Mouse (Mus musculus): ENCODE results near the gene Rnf227.

The Rnf227 gene

DNA sequence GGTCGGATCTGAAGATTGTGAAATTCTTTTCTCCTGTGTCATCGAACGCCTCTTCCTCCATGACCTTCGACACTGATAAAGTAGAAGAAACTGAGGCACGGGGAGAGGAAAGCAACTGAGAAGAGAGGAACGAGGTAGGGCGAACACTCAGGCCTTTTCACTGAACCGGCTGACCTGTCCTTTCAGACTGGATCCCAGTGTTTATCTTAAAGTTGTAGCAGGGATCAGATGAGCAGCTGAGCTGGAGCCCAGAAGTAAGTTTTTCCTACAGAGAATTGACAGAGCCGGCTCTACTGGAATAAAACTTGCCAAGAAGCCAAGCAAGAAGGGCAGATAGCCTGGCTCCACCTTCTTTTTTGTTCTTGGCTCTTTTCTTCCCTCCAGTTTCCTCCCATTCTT, 30.6 kb downstream of the Rnf227 start:
- DNase-seq (ENCODE audit: low spot score), result no peak

DNA sequence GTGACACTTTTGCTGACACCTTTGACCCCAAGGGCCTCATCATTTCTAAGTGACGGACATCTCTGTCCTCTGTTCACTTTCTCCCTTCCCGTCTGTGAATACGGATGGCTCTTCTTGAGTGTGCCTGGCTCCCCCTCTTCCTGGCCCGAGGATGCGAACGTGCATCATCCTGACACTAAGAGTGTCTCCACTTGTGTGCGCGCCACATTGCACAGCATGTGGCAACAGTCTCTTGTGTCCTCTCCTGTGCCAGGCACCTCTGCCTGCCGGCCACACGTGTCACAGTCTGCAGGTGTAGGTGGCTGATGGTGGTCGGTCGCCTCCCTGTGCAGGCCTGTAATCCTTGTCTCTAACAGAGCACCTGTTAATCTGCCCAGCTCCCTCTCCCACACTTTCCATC, 31.3 kb downstream of the Rnf227 start:
- DNase-seq (ENCODE audit: low spot score), result no peak

DNA sequence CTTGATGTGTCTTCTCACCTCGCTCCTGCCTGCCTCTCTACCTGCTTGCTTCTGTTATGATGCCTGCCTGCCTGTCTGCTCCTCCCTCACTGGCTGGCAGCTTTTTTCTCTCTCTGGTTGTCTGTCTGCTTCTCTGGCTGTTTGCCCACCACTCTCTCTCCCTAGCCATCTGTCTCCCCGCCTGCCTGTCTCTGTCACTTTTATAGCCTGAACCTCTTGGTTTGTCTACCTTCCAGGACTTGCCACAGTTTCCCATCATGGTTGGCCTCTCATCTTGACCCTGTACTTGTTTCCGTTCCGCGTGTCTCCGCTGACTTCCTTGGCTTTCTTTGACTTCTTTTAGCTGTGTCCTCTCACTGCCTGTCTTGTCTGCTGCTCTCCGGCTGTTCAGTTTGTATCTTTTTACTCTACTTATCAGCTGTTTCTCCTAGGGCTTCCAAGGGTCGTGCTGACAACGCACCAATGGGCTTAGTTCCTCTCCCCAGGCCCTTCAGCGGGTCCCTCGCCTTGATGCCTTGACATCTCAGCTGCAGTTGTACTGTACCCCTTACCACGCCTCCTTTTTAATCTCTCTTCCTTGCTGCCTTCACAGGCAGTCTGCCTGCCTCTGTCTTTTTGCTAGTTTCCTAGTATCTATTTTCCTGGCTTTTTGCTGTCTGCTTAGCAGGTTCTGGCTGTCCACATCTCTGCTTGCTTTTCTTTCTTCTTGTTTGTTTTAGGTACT, 32.0 kb downstream of the Rnf227 start:
- no peak for DNase-seq (ENCODE audit: low spot score)

DNA sequence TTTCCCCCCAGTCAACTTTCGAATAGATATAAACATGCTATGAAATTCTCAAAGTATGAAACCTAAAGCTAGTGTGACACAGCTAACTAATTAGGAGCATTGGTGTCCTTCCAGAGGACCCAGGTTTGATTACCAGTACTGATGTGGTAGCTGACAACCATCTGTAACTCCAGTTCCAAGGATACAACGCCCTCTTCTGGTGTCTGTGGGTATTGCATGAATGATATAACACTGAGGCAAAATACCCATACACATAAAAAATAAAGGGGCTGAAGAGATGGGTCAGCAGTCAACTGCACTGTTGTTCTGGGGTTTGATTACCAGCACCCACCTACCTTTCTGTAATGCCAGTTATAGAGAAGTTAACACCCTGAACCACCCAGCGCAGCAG, 32.5 kb downstream of the Rnf227 start:
- DNase-seq (ENCODE audit: low spot score), result no peak

DNA sequence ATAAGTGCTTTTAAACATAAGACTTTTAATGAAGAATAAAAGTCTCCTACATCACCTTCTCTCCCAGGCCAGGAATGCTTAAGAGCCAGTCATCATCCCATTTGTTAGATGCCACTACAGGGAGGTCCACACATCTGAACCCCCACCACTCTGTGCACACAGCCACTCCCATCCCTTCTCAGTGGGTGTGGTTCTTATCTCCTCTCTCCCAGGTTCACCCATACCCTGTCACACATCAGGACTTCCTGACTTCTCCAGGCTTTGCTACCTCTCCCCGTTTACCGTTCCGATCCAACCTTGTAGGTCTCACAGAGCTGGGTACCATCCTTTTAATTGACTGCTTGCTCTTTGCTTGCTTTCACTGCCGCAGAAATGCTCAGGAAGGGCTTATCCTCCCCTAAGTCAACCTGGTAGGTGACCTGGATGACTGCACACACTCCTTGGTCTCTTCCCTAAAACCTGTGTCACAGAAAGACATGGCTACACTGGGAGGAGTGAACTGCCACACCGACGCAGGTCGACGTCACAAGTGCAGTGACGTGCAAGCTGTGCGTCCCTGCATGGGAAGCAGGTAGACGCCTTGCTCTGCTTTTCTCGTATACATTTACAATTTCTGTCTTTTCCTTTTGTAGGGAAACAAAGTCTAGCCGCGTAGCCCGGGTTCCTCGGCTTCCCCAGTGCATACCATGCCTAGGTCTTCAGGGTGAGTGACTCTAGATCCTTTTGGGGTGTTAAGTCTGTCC, 33.1 kb downstream of the Rnf227 start:
- DNase-seq (ENCODE audit: low spot score), result no peak

DNA sequence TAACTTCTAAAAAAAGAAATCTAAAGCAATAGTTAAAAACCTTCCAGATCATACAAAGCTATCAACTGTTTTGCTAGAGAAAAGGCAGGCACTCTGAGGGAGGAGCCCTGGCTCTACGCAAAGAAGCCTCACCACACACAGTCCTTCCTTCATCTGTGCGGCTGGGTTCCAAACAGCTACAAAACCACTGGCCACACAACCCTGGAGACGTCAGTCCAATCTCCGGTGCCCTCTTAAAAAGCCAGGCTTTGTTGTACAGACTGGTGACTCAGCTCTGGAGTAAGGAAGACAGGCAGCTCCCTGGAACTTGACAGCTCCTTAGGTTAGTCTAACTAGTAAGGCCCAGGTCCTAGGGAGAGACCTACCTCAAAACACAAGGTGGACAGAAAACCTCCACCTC, 35.4 kb downstream of the Rnf227 start:
- no peak for DNase-seq (ENCODE audit: low spot score)

DNA sequence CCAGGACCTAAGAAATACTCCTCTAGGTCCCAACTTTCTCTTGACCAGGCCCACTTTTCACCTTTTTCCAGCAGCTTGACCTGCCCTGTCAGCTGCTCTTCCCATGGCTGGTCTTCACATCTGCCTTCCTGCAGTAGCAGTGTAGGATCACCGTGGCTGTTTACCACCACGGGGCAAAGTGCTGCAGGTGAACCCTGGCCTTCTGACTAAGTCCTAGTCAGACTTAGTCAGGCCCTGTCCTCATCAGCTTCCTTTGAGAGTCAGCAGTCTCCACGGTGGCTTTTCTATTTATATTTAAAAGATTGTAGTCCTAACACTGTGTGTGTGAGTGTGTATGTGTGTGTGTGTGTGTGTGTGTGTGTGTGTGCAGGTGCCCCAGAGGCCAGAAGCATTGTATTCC, 37.5 kb downstream of the Rnf227 start:
- DNase-seq (ENCODE audit: low spot score), result no peak

DNA sequence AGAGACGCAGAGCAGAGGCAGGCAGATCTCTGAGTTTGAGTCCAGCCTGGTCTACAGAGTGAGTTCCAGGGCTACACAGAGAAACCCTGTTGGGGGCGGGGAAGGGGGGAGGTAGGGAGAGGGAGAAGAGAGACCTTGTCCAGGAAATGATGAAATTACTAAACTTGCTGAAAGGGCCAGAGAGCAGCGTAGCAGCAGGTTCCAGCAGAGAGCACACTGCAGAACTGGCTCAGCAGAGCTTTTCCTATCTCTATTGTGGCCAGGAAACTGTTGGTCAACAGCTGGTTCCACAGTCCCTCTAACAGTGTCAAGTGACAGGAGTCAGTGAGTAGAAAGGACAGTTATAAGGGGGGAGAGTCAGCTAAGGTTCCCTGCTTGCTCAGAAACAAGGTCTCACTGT, 39.3 kb downstream of the Rnf227 start:
- no peak for DNase-seq (ENCODE audit: low spot score)

DNA sequence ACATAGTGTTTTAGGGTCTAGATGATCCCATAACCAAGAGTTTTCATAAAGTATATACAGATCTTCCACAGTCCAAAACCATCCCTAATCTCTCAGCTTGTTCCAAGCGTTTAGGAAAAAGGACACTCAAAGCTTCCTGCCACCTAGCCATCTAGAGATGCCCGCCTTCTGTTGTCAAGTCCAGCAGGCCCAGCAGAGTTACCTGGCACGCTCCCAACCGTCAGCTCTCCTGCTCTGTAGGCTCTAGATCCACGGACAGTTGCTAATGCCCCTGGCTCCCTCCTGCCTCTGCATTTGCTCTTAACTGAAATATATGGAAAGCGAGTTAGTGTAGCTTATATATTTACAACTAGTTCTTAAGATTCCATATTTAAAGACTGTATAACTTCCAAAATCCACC, 41.1 kb downstream of the Rnf227 start:
- DNase-seq (ENCODE audit: low spot score), result peak; percentile 60

DNA sequence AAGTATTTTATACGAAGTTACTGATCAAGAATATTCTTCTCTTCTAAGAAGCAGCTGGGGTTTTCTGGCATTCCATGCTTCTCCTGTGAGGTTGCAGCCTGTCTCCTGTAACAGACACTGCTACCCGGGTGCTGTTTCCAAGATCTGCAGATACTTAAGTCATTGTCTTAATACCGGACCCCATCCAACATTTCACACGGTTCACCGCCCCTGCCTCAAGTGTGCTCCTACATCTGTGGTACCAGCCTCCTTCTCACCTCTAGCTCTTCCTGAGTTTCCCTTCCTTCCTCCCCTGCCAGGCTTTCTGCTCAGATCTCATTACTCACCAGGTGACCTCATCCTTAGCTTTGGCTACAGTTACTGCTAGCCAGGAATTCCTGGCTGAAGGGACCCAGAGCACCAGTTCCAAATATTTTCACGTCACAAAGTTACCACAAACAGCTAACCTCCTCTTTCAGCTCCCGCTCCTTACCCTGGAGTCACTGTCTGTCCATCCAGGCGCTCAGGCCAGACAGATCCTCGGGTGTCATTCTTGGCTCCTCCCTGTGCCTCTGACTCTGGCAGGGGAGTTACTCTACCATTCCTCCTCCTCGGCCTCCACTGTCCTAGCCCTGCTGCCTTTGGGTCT, 42.3 kb downstream of the Rnf227 start:
- DNase-seq (ENCODE audit: low spot score), result no peak

DNA sequence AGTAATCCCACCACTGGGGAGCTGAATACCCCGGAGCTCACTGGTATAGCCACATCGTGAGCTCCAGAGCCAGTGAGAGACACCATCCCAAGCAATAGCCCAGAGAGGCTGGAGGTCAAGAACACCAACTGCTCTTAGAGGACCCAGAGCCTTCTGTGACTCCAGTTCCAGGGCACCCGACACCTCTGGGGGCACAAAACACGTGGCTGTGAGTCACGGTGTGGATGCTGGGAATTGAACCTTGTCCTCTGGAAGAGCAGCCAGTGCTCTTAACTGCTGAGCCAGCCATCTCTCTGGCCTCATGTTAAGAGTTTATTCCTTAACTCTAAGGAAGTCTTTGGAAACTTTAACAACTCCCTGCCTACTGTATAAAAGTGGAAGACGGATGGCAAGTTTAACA, 44.7 kb downstream of the Rnf227 start:
- no peak for DNase-seq (ENCODE audit: low spot score)

DNA sequence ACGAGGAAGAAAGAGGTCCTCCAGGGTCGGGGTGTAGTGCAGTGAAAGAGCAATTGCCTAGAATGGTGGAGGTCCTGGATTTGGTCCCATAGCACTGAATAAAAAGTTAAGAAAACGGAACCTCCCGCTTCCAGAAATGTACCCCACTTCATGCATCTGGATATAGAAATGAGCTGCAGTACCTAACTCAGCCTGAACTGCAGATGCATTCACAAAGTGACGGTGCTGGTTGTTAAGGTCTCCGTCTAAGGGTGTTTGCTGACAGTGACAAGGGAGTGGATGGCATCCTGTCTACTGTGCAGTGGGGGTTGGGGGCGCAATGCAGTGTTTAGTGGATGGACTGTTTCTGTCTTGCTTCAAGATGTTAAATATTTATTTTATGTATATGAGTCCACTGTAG, 46.5 kb downstream of the Rnf227 start:
- no peak for DNase-seq (ENCODE audit: low spot score)

DNA sequence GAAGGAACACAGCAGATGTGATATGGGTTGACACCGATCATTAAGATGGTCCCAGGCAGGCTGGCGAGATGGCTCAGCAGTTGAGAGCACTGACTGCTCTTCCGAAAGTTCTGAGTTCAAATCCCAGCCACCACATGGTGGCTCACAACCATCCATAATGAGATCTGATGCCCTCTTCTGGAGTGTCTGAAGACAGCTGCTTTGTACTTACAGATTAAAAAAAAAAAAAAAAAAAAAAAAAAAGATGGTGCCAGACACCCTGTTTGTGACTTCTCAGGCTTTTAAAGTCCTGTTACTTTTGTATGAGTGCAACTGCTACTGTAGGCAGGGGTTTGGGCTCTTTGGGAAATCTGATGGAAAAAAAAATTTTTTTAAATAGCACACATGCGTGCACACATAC, 48.4 kb downstream of the Rnf227 start:
- DNase-seq (ENCODE audit: low spot score), result no peak

DNA sequence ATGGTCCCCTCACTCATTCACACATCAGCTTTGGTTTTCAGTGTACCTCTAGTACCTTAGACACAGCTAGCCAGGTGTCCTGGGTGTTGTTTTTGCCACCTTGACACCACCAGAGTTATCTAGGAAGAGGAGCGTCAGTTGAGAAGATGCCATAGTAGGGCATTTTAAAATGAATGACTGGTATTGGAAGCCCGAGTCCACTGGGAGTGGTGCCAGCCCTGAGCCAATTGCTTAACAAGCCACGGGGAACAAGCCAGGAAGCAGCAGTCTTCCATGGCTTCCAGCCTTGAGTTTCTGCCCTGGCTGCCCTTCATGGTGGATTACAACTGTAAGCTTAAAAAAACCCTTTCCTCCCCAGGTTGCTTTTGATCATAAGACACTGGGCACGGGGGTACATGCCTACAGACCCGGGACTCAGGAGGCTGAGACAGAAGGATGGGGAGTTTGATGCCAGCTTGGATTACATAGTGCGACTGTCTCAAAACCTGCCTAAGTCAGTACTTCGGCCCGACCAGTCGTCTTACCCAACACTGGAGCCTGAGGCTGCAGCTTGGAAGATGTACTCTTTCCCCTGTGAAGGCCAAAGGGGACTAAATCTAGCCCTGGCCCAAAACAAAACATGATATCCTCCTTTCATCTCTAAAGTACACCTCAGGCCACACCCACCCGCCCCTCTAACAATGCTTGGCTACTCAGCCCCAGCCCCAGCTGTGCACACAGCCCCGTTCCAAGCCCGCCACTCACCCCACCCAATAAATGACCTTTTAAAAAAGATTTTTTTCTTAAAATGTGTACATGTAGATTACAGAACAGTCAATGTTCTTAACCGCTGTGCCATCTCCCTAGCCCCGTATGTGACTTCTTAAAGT, 49.5 kb downstream of the Rnf227 start:
- peak; percentile 64 for DNase-seq (ENCODE audit: low spot score)

DNA sequence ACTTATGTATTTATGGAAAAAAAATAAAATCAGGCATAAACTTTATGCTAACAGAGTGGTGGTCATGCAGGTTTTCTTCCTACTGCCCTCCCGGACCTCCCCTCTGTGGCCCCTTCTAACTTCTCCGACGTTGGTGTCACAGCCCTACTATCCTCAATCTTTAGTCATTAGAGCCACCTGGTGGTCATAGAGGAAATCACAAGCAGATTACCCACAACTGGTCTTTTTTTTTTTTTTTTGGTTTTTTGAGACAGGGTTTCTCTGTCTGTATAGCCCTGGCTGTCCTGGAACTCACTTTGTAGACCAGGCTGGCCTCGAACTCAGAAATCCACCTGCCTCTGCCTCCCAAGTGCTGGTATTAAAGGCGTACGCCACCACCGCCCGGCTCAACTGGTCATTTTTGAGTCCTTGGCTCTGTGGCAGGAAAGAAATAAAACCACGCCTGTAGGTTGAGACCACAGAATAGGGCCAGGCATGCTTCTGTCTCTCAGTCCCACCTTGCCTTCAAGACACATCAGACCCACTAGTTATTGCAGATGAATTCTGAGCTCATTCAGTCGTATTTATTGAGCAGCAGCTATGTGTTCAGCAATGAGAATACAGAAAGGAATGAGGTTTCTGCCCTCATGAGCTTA, 50.3 kb downstream of the Rnf227 start:
- peak; percentile 75 for DNase-seq (ENCODE audit: low spot score)

All from testis, postnatal 10 days (tissue).